Mouse (Mus musculus) heart, embryonic 11.5 days (tissue): ENCODE measurements around the gene Rnf227. TPM values are rescaled to one million over a fixed set of nuclear protein-coding genes. Genes with fewer than 3 reads are reported as not detected.
A peak's percentile ranks its signal among the peaks of the same experiment; 100 is the strongest.

Source experiments
- ATAC-seq: fragments of 200-750 bp; cut with Nextera tagmentation; replicated peaks from 2 replicates; pipeline ENCODE4 v1.8.0; 2017; ENCODE audit warnings: moderate library complexity; ENCODE audit not compliant: insufficient number of reproducible peaks, low FRiP score, low TSS enrichment
- H3K27ac ChIP-seq: fragments of 300-500 bp; sonication (generic); 2 replicates; pipeline ENCODE4 v1.5.1; 2014; ENCODE audit warnings: mild to moderate bottlenecking, low read depth, low read length
- H3K27me3 ChIP-seq: fragments of 300-500 bp; sonication (generic); 2 replicates; pipeline ENCODE4 v1.6.1; 2014; ENCODE audit warnings: mild to moderate bottlenecking, low read length, mixed read lengths; ENCODE audit not compliant: control insufficient read depth, insufficient read depth
- H3K36me3 ChIP-seq: fragments of 300-500 bp; sonication (generic); 2 replicates; pipeline ENCODE4 v1.6.1; 2014; ENCODE audit warnings: mild to moderate bottlenecking, low read length, moderate library complexity, mixed read lengths; ENCODE audit not compliant: control insufficient read depth, insufficient read depth
- H3K4me1 ChIP-seq: fragments of 300-500 bp; sonication (generic); 2 replicates; pipeline ENCODE4 v1.6.1; 2014; ENCODE audit warnings: low read length; ENCODE audit not compliant: control insufficient read depth, insufficient read depth
- H3K4me2 ChIP-seq: fragments of 300-500 bp; sonication (generic); 2 replicates; pipeline ENCODE4 v1.6.1; 2014; ENCODE audit warnings: mild to moderate bottlenecking, moderate library complexity
- H3K4me3 ChIP-seq: fragments of 300-500 bp; sonication (generic); 2 replicates; pipeline ENCODE4 v1.5.1; 2014; ENCODE audit warnings: low read depth, low read length
- H3K9ac ChIP-seq: fragments of 300-500 bp; sonication (generic); 2 replicates; pipeline ENCODE4 v1.6.1; 2014; ENCODE audit warnings: mild to moderate bottlenecking, low read depth, low read length, moderate library complexity
- H3K9me3 ChIP-seq: fragments of 300-500 bp; sonication (generic); replicated peaks from 2 replicates; pipeline ENCODE4 v1.6.1; 2016; ENCODE audit warnings: low read length; ENCODE audit not compliant: control insufficient read depth
- WGBS: fragments of 180-500 bp; shearing (Covaris S2); extraction: QIAGEN DNeasy Blood & Tissue Kit; methylation state at CpG from one replicate; pipeline ENCODE4 v1.1.7; 2014; ENCODE audit not compliant: insufficient replicate concordance; 5-methylcytosine and 5-hydroxymethylcytosine counted together
- polyA plus RNA-seq: library from polyadenylated mRNA; unstranded; fragments of >200 nt; fragmentation: Nextera tagmentation; extraction: Ambion mirVana; gene quantifications from 2 replicates; pipeline ENCODE4 v1.2.1, GENCODE M21; 2014

Gene Rnf227
- polyA plus RNA-seq = 7.8 and 8.6 TPM in 2 replicates

GRCm38 (mm10) chr11:69340161-69341131, at the start of gene Rnf227:
TSS of gene Rnf227 (plus strand) at chr11:69340461.
- Histone ChIP-seq H3K27me3 (peaks cover 15% of the 10 kb centered on the region), H3K36me3 (peaks cover 4% of the 10 kb centered on the region), H3K4me2 (peak within 1 kb of the TSS; percentile 88), H3K9ac (peak within 1 kb of the TSS; percentile 77), H3K9me3 (no peaks in the 10 kb centered on the region), H3K4me1 (peaks cover 10% of the 10 kb centered on the region; the same call in 1 of the 2 replicates), H3K27ac (peak within 1 kb of the TSS; percentile 17; the same call in 1 of the 2 replicates), H3K4me3 (peak within 1 kb of the TSS; percentile 55)
- peak; percentile 47 for ATAC-seq
- 3% methylated on average over 99 of the region's 99 CpGs for WGBS

- H3K9me3 ChIP-seq = no peaks in the 10 kb centered on the region
- no peaks in the 10 kb centered on the region for H3K4me1 ChIP-seq
- H3K4me2 ChIP-seq = no peak overlapping the region
- no peak overlapping the region for H3K4me3 ChIP-seq
- no peaks in the 10 kb centered on the region for H3K36me3 ChIP-seq
- H3K27me3 ChIP-seq = no peaks in the 10 kb centered on the region
- ATAC-seq = no peak
- no peak overlapping the region for H3K27ac ChIP-seq
- WGBS = 78% methylated on average over 5 of the region's 5 CpGs
- no peak overlapping the region for H3K9ac ChIP-seq
Measured at GRCm38 (mm10) chr11:69291111-69291510, 49.1 kb upstream of the Rnf227 start.

- Histone ChIP-seq H3K36me3 (0 out of 2 replicates have a peak, but pooled peaks cover 3% of the 10 kb centered on the region), H3K4me3 (no peak overlapping the region), H3K27me3 (no peaks in the 10 kb centered on the region), H3K4me2 (no peak overlapping the region), H3K9me3 (no peaks in the 10 kb centered on the region), H3K27ac (no peak overlapping the region), H3K4me1 (no peaks in the 10 kb centered on the region), H3K9ac (no peak overlapping the region)
- no peak for ATAC-seq
- 81% methylated on average over 3 of the region's 3 CpGs for WGBS
Measured at GRCm38 (mm10) chr11:69295286-69295685, 45.0 kb upstream of the Rnf227 start.

GRCm38 (mm10) chr11:69297799-69298198, 42.5 kb upstream of the Rnf227 start:
- Histone ChIP-seq H3K9me3 (no peaks in the 10 kb centered on the region), H3K27ac (no peak overlapping the region), H3K27me3 (no peaks in the 10 kb centered on the region), H3K4me1 (no peaks in the 10 kb centered on the region), H3K36me3 (peaks cover 3% of the 10 kb centered on the region; the same call in 1 of the 2 replicates), H3K4me2 (no peak overlapping the region), H3K4me3 (no peak overlapping the region), H3K9ac (no peak overlapping the region)
- 63% methylated on average over 2 of the region's 2 CpGs for WGBS
- no peak for ATAC-seq

GRCm38 (mm10) chr11:69298231-69298630, 42.0 kb upstream of the Rnf227 start:
- no peak overlapping the region for H3K4me3 ChIP-seq
- no peaks in the 10 kb centered on the region for H3K4me1 ChIP-seq
- H3K27me3 ChIP-seq = no peaks in the 10 kb centered on the region
- no peak overlapping the region for H3K4me2 ChIP-seq
- H3K27ac ChIP-seq = no peak overlapping the region
- no peaks in the 10 kb centered on the region for H3K9me3 ChIP-seq
- H3K9ac ChIP-seq = no peak overlapping the region
- ATAC-seq = no peak
- 76% methylated on average over 7 of the region's 7 CpGs for WGBS
- peaks cover 6% of the 10 kb centered on the region; the same call in 1 of the 2 replicates for H3K36me3 ChIP-seq

GRCm38 (mm10) chr11:69302817-69303216, 37.4 kb upstream of the Rnf227 start:
- no peaks in the 10 kb centered on the region for H3K27me3 ChIP-seq
- no peaks in the 10 kb centered on the region for H3K9me3 ChIP-seq
- ATAC-seq = no peak
- H3K4me3 ChIP-seq = no peak overlapping the region
- peaks cover 11% of the 10 kb centered on the region; the same call in 1 of the 2 replicates for H3K36me3 ChIP-seq
- H3K27ac ChIP-seq = no peak overlapping the region
- H3K4me2 ChIP-seq = no peak overlapping the region
- no peaks in the 10 kb centered on the region for H3K4me1 ChIP-seq
- WGBS = 89% methylated on average over 7 of the region's 7 CpGs
- no peak overlapping the region for H3K9ac ChIP-seq

GRCm38 (mm10) chr11:69305291-69305690, 35.0 kb upstream of the Rnf227 start:
- no peaks in the 10 kb centered on the region for H3K4me1 ChIP-seq
- no peak overlapping the region for H3K9ac ChIP-seq
- H3K36me3 ChIP-seq = peaks cover 14% of the 10 kb centered on the region; the same call in 1 of the 2 replicates
- H3K27ac ChIP-seq = no peak overlapping the region
- no peak overlapping the region for H3K4me2 ChIP-seq
- H3K9me3 ChIP-seq = no peaks in the 10 kb centered on the region
- no peaks in the 10 kb centered on the region for H3K27me3 ChIP-seq
- no peak for ATAC-seq
- H3K4me3 ChIP-seq = no peak overlapping the region
- whole genome bisulfite sequencing = 87% methylated on average over 9 of the region's 9 CpGs

- no peak for ATAC-seq
- no peaks in the 10 kb centered on the region for H3K4me1 ChIP-seq
- H3K27me3 ChIP-seq = no peaks in the 10 kb centered on the region
- H3K4me2 ChIP-seq = no peak overlapping the region
- 89% methylated on average over 2 of the region's 2 CpGs for WGBS
- H3K27ac ChIP-seq = no peak overlapping the region
- no peaks in the 10 kb centered on the region for H3K9me3 ChIP-seq
- no peak overlapping the region for H3K9ac ChIP-seq
- no peak overlapping the region for H3K4me3 ChIP-seq
- H3K36me3 ChIP-seq = peaks cover 14% of the 10 kb centered on the region; the same call in 1 of the 2 replicates
Measured at GRCm38 (mm10) chr11:69306039-69306438, 34.2 kb upstream of the Rnf227 start.
